Mouse (Mus musculus) common myeloid progenitor, adult 5-6 weeks (primary cell): ENCODE measurements at regions not wholly inside any gene's neighbourhood (a gene's known extent, or its start where the extent isn't known, plus 50 kb on each side); places are given as distances from the start of the nearest gene placed in this dataset.

Experiments used
- ATAC-seq: replicated peaks from 2 replicates; pipeline ENCODE4 v1.8.0; 2016; ENCODE audit warnings: low read depth, mild to moderate bottlenecking, moderate TSS enrichment, inconsistent platforms; ENCODE audit not compliant: poor library complexity, severe bottlenecking

DNA sequence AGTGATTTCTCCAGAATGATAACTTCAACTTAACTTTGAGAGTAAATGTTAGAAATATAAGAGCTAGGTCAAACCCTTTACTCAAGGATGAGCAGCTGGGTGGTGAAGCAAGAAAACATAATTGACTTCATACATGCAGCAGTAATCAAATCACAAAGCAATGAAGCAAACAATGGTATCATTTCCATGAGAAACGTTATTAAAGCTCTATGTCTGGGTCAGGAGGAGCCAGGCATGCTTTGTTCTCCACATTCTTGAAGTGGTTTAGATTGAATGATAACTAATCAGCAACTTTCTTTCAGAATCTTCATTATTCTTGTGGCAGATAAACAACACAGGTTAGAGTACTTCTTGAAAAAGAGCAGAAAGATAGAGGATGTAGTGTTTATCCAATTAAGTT lies 577.8 kb downstream of the Cetn3 start:
- ATAC-seq: no peak

DNA sequence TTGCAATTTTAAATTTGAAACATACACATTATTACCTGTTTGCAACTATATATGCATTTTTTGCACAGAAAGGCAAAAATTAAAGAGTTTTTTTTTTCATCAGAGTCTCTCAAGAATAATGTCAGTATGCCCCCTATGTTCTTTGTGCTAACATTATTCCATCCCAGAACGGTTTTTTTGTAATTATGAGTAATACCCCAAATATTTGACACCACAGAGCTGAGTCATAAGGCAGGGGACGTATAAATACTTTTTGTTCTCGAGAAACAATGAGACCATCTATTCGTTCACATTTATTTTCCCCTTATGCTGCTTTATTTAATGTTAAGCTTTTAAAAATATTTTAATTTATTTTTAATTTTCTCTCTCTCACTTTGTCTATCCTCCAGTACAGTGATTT lies 578.5 kb downstream of the Cetn3 start:
- no peak for ATAC-seq

DNA sequence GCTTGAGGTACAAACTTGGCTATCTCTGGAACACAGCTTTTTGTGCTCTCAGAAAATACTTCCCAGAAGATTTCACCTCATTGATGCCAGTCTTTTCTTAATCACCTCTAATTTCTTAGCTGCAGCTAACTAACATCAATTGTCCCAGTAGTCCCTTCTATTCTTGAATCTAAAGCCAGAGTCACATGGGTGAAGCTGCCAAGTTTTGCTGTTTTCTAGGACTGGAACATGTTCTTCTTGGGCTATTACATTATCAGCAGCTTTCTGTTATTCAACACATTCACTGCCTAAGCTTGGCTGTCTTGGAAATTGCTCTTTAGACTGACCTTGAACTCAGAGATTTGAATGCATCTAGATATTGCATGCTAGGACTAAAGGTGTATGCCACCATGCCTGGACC lies 583.9 kb downstream of the Cetn3 start:
- no peak for ATAC-seq

DNA sequence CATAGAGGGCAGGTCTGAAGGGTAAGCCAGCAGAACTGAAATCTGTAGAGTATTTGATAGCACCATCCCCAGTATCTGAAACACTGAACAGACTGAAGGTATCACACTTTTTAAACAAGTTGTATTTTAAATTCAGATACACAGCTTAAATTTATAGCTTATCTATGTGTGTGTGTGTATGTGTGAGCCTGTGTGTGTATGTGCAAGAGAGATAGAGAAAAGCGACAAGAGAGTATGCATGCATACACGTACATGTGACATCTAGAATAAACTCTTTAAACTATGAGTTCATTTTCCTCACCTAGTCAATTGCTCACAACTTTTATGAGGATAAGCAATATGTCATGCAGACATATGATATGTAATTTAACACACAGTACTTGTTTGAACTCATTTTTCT lies 588.7 kb downstream of the Cetn3 start:
- ATAC-seq: no peak

DNA sequence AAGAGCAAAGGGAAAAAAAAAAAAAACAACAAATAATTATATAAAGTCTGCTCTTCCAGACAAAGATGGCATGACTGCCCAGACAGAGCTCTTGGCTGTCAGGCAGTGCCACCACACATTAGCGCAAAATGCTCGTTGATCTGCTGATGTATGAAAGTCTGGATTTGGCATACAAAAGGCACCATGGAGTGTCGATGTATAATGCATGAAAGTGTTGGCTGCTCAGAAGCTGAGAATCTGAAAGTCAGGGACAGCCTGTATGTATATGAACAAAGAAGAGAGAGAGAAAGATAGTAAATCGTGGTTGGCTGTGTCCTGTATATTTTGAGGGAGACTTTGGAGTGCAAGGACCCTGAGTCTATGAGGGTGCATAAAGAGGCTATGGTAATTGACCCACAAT lies 589.7 kb downstream of the Cetn3 start:
- ATAC-seq: no peak

DNA sequence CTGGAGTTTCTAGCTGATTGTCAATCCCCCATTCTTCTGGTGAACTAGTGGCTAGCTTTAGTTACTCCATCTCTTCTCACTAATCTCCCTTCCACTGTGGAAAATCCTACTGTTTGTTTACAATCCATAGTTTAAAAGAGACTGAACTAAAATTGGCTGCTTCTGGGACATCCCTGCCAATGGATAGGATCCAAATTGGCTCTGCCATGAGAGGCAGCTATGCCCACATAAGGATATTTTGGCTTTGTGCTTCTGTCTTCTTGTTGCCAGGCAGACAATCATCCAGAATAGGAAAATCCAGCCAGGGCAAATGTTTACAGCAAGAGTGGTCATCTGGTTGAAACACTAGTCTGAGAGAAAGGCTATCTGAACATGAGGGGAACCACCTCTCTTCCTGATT lies 610.0 kb downstream of the Cetn3 start:
- no peak for ATAC-seq

DNA sequence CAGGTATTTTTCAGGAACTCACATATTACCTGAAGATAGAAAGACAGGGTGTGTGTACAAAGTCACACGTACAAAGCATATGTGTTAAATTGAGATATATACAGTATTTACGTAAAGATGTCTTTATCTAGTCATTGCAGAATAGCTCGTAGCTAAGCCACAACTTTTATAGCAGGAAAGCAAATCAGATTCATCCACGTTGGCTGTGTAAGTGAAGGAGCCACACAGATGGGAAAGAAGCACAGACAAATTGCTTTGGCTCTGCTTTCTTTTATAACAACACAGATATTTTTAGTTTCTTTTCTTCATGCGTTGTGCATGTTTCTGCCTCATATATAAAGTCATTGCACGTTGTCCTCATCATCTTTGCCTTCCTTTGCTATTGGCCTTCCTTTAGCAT lies 610.6 kb downstream of the Cetn3 start:
- ATAC-seq: no peak

DNA sequence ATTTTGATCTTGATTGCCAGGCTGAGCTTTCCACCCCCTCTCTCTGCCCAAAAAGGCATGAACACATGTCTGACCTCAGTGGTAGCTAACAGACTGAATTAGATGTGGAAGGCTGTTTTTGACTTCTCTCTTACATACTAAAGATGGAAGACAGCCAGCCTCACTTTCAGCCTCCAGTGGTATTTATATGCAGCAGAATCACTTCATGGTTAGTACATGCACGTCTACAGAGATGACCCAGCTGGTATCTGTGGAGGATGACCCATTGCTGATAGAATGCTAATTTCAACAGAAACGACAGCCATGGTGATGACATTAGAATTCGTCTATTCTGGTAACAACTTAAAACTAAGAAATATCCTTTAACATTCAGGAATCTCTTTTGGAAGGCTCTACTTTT lies 630.8 kb downstream of the Cetn3 start:
- no peak for ATAC-seq

DNA sequence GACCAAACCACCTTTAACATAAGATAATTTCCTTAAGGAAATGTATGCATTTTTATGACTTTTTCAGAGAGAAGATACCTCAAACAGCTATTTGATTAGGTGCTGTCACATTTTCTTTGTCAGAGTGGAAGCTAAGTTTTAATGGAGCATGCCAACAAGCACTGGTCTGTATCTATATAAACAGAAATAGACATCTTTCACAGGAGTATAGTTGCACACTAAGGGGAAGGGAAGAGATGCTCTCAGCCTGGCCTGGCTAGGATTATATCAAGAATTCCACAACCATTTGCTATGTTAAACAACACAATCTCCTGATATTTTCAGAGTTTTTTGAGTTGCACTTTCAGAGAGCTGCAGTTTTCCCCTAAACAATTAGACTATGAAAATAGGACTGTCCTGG lies 638.1 kb downstream of the Cetn3 start:
- ATAC-seq: no peak

DNA sequence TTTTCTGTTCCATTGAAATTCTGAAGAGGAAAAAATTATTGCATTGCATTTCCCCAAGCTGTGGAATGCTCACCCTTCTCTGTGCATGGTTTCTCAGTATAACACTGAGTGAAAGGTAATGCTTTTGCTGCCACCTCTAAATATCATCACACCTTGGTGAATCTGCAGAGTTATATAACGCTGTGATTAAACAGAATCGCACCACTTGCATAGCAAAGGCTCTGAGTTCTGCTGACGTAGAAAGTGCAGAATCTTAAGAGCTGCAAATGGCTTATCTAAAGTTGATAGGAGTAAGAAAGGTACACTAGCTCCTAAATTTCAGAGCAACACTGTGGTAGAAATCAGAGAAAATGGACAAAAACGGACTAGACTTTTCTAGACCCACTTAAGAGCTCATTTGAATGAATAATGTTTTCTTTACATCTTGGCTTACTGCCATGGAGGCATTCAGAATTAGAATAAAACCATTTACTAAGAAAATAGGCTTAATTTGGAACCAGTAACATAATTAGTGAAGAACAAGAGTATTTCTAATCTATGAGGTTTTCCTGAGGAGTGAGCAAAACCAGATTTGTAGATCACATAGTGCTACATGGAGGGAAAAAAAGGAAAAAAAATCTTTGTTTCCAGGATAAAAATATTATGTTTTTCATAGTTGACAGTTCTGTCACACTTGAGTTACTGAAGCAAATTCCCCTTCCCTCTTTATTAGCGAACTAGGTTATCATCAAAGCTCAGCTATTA lies 641.2 kb downstream of the Cetn3 start:
- no peak for ATAC-seq

DNA sequence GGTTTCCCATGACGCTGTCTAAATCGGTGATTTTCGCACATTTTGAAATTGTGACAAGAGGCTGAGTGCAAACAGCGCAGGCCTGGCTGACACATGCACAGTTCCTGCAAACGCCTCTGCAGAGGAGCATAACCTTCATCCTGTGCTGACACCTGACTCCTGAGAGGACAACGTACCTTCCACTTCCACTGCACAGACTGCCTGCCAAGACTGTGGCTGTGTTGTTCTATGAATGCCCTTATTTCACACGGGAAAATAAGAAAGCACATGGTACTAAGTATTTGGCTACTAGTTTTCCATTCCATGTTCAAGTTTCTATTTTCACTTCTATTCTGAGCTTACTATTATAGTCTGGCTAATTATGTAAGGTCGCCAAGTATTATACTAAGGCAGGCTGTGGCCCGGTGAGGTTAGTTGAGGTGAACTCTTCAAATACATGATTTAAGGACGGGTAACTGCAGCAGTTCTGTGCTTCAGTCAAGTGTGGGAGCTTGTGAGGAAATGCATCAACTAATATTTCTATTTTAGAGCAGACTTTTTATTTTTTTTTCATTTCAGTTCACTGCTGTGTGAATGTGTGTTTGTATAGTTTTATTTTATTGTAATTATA lies 642.0 kb downstream of the Cetn3 start:
- ATAC-seq: no peak

DNA sequence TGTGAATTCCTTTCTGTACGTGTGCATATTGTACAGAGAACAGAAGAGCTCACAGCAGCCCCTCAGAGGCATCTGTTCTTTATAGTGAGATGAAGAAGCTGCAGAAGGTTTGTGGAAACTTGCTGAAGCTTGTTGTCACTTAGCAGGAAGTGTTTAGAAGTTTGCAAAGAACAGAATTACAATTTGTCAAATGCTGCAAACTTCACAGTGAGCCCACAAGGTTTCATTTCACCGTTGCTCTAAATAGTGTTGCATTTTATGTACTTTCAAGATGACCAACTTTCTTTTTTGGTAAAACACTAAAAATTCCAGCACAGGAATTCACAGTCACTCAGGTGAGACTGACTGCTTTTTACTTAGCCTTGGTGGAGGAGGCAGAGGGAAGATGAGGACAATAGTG lies 649.5 kb downstream of the Cetn3 start:
- ATAC-seq: no peak

DNA sequence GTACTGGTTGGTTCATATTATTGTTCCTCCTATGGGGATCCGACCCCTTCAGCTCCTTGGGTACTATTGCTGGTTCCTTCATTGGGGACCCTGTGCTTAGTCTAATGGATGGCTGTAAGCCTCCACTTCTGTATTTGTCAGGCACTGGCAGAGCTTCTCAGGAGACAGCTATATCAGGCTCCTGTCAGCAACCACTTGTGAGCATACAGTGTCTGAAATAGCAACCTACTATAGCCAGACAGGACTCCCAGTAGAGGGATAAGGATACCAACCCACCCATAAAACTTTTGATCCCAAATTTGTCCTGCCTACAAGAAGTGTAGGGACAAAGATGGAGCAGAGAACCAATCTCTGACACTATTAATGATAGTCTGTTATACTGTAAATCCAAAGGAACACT lies 656.4 kb downstream of the Cetn3 start:
- ATAC-seq: no peak

DNA sequence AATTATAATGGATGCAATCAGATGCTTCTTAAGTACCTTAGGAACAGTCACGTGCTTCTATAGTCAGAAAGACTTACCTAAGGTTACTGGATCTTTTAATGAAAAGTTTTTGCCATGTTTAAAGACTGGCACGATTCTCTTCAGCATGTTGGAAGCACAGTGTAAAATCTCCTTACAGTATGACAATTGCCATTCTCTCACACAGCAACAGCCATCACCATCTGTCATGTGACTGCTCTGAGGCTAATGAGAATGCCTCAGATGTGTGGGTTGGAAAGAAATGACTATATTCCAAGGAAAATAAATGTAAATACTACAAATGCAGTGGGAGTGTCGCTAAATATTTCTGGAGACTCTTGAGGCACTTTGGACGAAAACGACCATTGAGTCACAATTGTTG lies 670.8 kb downstream of the Cetn3 start:
- ATAC-seq: no peak

DNA sequence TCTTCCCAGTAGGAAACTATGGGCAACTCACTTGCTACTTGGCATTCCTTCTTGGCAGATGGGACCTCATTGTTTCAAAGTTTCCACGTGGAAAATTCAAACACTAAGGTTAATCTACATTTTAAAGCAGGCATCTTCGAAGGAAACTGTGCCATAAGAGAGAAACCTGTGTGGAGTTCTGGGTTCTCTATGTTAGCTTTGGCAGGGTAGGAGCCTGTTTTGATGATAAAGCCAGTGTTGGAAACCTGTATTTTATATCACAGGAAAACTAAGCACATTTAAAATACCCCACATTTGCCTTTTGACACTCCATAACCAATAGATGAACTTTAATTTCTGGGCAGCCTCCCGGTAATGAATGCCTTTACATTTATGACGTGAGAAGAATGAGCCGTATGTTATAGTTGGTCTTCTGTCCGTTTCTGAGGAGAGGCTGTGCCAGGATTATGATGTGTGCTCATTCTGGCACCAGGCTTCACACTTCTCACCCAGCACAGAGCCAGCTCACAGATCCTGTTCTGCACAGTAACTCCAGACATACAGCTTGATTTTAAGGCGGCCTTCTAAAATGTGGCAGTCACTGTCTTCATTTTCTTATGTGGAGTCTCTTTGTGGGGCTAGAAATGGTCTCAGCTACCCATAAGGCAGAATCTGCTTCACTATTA lies 700.5 kb downstream of the Cetn3 start:
- ATAC-seq: no peak

DNA sequence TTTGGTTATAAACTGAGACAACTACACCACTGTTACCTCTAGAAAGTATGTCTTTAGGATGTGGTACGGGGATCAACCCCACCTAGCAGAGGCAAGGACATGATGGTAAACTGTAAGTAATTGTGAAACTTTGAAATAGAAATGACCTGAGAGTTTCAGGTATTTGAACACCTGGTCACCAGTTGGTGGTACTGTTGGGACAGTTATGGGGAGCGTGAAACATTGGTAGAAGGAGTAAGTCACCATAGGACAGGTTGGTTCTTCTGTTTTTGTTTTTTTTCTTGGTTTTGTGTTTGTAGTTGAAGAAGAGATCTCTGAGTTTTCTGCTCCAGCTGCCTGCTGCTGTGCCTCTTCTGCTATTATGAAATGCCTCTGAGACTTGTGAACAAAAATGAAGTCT lies 713.7 kb downstream of the Cetn3 start:
- no peak for ATAC-seq

DNA sequence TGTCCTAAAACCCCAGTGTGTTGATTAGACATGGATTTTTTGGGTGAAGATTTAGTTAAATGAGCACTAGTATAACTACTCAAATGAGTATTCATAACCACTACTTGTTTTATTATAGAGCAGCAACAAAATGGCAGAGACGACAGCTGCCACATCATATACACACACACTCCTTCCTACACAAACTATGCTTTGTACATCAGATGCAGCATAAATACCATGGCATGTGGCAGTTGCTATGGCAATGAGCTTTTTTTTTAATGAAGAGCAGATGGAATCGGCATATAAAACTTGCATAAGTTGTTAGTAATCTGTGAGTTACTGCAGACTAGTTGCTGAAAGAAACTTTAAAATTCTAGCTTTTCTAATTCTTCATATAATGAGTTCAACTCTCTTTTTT lies 725.3 kb downstream of the Cetn3 start:
- no peak for ATAC-seq

DNA sequence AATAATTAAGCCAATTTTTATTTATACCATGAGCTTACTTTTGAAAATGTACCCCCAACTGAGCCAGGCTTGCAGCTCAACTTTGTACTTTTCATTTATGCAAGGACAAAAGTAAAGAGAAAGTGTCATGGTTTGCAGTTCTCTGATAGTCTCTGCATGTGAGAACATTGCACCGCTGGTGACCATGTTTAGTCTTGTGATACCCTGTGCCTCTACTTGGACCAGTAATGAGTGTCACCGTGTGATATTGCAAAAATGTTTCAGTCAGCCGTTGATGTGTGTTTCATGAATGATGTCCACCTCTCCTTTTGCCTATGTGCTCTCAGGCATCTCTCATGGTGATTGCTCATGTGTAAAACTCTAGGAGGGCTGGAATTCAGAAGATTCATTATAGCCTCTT lies 726.6 kb downstream of the Cetn3 start:
- no peak for ATAC-seq
